Mouse (Mus musculus) testis, postnatal 10 days (tissue): ENCODE measurements around the gene Pcsk5.

Experiments
- DNase-seq: peaks from one replicate; pipeline ENCODE4 v3.0.0; 2021; ENCODE audit warnings: low spot score

Pcsk5 gene

GRCm38 (mm10) chr19:17741465-17741864 lies 96.0 kb downstream of the Pcsk5 start:
- no peak for DNase-seq

- DNase-seq: no peak
Observed at GRCm38 (mm10) chr19:17732676-17733277, 104.7 kb downstream of the Pcsk5 start.

DNA sequence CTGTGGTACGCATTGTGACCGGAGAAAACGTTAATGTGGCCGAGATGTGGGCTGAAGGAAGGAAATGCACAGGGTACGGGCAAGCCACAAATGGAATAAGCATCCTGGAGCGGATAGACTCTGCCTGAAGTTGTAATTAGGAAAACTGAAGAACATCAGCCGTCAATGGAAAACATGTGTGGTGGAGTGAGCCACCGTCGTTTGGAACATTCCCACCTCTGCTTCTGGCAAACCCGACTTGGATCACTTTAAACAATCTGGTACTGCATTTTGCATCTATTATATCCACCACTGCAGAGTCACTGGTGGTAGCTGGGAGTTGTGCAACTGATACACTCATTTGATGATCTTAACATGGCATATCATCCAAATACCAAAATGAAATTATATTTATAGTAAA lies 120.4 kb downstream of the Pcsk5 start:
- DNase-seq: no peak

- DNase-seq: no peak
Observed at GRCm38 (mm10) chr19:17715281-17715955, 122.0 kb downstream of the Pcsk5 start.

DNA sequence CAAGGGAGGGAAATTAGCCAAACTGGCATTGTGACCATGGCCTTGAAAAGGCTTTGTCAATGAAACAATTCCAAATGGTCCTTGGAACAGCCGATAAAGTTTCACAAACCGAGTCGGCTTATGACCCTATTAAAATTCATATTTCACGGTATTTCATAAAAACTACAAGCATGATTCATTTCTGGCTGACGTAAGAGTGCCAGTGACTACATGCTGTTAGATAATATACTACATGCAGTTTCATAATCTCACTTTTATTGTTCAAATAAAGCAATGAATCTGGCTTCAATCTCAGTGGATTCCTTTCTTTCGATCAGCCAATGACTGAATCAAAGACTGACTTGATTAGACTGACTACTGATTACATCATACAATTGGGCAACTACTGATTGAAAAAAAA lies 145.8 kb downstream of the Pcsk5 start:
- DNase-seq: no peak

- no peak for DNase-seq
Observed at GRCm38 (mm10) chr19:17678371-17678770, 159.1 kb downstream of the Pcsk5 start.

DNA sequence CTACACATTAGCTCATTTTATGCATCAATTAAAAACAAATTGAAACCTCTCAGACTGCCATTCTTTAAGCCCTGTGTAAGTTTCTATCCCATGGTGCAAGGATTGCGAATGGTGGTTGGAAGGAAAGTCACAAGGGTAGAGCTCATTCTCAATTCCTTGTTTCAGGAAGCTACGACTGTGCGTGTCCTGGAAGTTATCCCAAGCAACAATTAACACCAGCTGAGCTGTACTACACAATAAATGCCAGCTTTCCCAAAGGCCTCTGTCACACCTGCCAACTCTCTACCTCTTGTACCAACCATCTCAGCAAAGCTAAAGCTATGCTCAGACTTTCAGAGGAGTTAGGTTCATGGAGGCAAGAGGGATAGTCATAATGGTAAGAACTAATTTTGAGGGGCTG lies 174.8 kb downstream of the Pcsk5 start:
- DNase-seq: no peak

GRCm38 (mm10) chr19:17662271-17662670 lies 175.2 kb downstream of the Pcsk5 start:
- DNase-seq: no peak

DNA sequence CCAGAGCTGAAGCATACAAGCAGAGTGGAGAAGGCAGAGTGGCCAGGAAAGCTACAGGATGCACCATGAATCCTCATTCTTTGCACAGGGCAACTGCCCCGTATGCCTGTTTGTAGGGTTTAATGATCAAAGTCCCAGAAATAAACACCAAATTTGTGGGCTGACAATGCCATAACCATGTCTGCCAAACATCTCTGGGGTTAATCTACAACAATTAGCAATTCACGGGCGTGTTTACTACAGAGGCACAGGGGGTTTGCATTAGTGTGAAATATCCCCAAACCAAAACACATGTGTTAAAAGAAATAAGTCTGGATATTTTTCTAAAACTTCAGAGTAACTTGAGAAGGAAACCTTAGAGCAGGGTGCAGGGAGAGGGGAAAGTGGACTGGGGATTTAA lies 178.1 kb downstream of the Pcsk5 start:
- DNase-seq: no peak

DNA sequence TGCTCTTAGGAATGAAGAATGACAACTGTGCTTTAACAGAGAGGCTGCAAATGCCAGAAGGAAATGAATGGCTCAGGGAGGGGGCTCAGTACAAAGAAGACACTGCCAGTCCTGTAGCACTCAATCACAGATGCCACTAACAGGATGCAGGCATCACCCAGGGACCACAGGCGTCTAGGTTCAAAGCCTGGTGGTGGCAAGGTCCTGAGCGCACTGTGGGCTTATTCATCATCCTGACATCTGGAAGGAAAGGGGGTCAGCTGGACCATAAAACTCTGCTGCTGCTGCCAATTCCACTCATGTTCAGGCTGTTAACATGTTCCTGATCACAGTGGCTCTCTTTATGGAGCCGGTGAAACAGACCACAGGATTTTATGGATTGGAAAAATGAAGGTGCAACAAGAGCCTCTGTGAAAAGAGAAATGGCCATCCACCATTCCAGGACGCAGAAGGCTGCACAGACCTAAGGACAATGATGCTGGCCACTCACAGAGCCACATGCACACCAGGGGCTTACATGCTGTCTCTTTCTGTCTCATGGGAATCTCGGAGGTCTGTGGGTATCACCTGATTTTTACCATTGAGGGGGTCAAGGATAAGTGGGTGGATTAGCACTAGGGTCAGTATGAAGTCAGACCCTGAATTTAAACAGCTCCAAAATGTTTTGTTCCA lies 186.5 kb downstream of the Pcsk5 start:
- no peak for DNase-seq

GRCm38 (mm10) chr19:17649967-17650366 lies 187.5 kb downstream of the Pcsk5 start:
- DNase-seq: no peak

DNA sequence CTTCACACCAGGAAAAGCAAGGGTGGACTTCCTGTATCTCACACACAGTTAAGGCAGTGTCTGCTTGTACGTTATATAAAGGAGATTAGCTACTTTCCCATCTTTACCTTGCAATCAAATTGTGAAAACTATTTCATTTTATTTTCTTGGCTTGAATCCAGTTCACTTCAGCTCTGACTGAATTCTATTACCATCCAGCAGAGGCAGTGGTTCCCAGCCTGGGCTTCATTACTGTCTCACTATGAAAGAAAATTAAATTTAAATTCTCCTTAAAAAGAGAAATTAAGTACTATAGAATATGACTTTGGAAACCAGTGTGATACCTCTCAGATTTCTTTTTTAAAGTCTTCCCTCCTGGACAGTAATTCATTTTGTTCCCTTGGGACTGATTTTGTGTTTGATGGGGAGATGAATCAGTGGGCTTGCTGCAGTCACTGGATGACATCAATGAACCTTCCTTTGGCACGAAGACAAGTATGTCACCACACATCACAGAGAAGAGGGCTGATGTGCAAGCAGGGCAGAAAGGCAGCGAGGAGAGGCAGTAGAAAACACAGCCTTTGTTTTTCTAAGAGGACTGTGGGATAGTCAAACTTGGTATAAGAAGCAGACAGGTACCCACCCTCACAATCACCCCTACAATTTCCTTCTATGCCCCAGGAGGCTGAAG lies 194.2 kb downstream of the Pcsk5 start:
- DNase-seq: no peak

GRCm38 (mm10) chr19:17635984-17636383 lies 201.4 kb downstream of the Pcsk5 start:
- no peak for DNase-seq

DNA sequence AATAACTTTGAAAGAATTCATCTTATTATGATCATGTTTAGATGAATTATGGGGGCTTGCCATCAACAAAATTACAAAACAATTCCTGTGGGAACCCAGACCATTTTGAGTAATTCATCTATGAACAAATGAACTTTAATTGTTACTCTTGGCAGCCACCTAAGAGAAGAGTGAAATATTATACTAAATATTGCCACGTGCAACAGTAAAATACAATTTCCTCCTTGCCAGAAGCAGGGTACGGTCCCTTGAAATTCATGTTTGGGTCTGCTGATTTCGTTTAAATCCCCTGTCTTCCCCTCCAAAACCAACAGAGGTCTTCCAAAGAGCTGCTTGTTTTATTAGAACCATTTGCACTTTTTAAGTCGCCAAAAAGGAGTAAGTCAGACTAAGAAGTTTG lies 221.8 kb downstream of the Pcsk5 start:
- DNase-seq: no peak

GRCm38 (mm10) chr19:17606510-17606909 lies 230.9 kb downstream of the Pcsk5 start:
- no peak for DNase-seq

- no peak for DNase-seq
Observed at GRCm38 (mm10) chr19:17606093-17606492, 231.3 kb downstream of the Pcsk5 start.

- DNase-seq: no peak
Observed at GRCm38 (mm10) chr19:17603322-17603721, 234.1 kb downstream of the Pcsk5 start.

GRCm38 (mm10) chr19:17600347-17600746 lies 237.1 kb downstream of the Pcsk5 start:
- DNase-seq: no peak

DNA sequence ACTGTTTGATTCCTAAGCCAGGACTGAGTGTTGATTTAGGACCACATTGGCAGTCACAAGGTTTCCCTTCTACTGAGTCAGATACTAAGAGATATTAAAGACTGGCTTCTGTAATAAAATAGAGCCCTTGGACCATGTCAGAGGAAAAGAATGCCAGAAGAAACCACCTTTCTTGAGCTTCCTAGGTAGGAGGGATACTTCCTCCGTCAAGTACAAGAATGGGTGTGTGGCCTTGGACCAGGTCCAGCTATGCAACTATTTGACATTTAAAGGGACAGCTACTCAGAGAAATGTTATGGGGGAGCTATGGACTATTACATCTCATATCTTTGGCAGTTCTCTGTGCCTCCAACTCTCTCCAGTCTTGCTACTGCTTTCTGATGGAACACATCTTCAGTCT lies 244.6 kb downstream of the Pcsk5 start:
- DNase-seq: no peak

GRCm38 (mm10) chr19:17591335-17591734 lies 246.1 kb downstream of the Pcsk5 start:
- no peak for DNase-seq

DNA sequence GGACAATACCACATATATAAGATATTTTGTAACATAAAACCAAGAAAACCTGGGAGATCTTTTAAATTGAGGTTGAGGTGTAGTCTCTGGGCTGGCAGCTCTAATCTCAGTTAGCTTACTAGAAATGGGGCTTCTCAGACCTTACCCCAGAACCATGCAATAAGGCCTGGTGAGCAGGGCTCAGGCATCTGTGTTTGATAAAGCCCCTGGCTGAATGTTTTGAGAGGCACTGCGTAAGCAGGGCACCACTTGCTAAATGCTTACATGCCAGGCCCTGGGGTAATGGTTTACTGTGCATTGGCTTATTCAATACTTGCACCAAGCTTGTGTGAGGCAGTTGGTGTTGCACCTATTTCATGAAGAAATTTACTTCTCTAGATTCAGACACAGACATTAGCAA lies 247.1 kb downstream of the Pcsk5 start:
- no peak for DNase-seq

DNA sequence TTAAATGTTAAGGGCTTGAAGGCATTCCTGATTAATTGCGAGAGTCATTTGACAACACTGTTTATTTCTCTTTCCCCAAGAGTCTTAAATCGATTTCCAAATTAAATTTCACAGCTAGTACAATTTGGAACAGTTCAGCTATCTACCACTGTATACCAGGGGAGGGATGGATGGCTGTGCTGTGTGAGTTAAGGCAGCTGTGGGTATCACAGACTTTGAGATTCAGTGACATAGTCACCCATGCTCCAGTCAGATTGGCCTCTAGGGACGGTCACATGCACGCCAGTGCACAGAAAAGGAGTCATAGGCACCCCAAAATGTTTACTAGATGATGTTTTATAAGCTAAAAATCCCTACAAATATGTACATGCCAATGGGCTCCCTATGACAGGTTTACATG lies 260.0 kb downstream of the Pcsk5 start:
- no peak for DNase-seq

GRCm38 (mm10) chr19:17574564-17574963 lies 262.9 kb downstream of the Pcsk5 start:
- no peak for DNase-seq
